In genomic region chr1:90790925-90791324, GRCm38 (mm10) we compare ENCODE assay signal across 17 mouse cellular contexts. TPM values are rescaled to one million over a fixed set of nuclear protein-coding genes. Genes with fewer than 3 reads are reported as not detected.
"Had no signal": no experiment of that assay in that cellular context is flagged by ENCODE, and none has a peak within 500 bp of the region (broad histone marks: within the 10 kb centered on the region; RNA-seq: fewer than 3 reads in every experiment).

No protein-coding gene starts in this region.

- H3K27ac ChIP-seq: neural tube, embryonic 13.5 days; neural tube, embryonic 15.5 days; stomach, embryonic 15.5 days; stomach, postnatal 0 days had no signal

- H3K9ac ChIP-seq: neural tube, embryonic 13.5 days; neural tube, embryonic 15.5 days; stomach, embryonic 15.5 days had no signal

- H3K4me3 ChIP-seq: neural tube, embryonic 13.5 days; neural tube, embryonic 15.5 days; stomach, embryonic 15.5 days had no signal

- H3K36me3 ChIP-seq: neural tube, embryonic 13.5 days; neural tube, embryonic 15.5 days had no signal

- H3K4me2 ChIP-seq: neural tube, embryonic 13.5 days; neural tube, embryonic 15.5 days; stomach, embryonic 15.5 days had no signal

- H3K9me3 ChIP-seq: neural tube, embryonic 13.5 days; neural tube, embryonic 15.5 days; stomach, embryonic 15.5 days had no signal

- DNase-seq: retina, postnatal 1 day; right cerebral cortex, adult 18-20 months; right cerebral cortex, postnatal 14 days; right cerebral cortex, postnatal 25 days; right cerebral cortex, postnatal 4 days; spleen, adult 18-20 months; thymus, adult 18-20 months; thymus, adult 2 months; thymus, postnatal 14 days; thymus, postnatal 25 days; thymus, postnatal 36 days; thymus, postnatal 4 days had no signal

- H3K4me1 ChIP-seq: neural tube, embryonic 13.5 days; neural tube, embryonic 15.5 days; stomach, embryonic 15.5 days had no signal

- H3K27me3 ChIP-seq: neural tube, embryonic 13.5 days; neural tube, embryonic 15.5 days; stomach, embryonic 15.5 days had no signal

RNA-seq across cellular contexts. Expression of gene Col6a3, which starts 52.8 kb away (rescaled TPM):
- total RNA-seq: neutrophil, adult 5-6 weeks had no signal
